Mouse (Mus musculus) adipocyte (in vitro differentiated cells): ENCODE data around the gene Svip.

Experiments
- DNase-seq: peaks from one replicate; pipeline ENCODE4 v3.0.0-alpha.2; 2016; ENCODE audit warnings: low spot score

Svip gene

DNA sequence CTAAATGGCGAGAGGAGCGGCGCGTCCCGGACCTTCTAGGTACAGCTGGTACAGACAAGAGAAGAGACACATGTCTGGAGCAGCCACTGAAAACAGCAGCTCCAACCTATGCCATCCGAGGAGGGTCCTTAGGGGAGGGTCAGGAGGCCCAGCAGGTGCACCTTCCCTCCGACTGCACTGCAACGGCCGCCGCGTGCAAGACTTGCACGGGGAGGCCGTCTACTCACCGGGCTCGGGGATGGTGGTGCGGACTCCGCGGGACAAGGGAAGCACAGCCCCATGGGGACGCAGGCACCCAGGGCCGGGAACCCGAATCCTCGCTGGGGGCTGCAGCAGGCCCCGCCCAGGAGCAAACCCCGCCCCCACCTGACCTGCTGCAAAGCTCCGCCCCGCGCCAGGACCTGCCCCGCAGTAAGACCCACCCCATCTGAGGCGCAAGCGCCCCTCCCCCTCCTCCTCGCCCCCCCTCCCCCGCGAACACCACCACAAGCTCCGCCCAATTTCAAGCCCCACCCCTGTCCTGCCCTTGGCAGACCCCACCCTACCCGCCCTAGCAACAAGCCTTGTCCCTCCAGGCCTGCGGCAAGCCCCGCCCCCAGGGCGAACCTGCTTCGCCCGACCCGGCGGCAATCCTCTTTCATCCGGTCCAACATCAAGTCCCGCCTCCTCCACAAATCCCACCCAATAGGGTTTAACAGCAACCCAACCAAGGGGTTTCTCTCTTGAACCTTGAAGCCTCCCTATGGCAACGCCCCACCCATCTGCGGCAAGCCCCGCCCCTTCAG lies at the start of gene Svip:
Svip (minus strand) TSS at position 508 of the 785 bp plus-strand sequence.
- no peak for DNase-seq

- peak; percentile 61 for DNase-seq
Observed at GRCm38 (mm10) chr7:52037600-52038582, 32.1 kb upstream of the Svip start.

DNA sequence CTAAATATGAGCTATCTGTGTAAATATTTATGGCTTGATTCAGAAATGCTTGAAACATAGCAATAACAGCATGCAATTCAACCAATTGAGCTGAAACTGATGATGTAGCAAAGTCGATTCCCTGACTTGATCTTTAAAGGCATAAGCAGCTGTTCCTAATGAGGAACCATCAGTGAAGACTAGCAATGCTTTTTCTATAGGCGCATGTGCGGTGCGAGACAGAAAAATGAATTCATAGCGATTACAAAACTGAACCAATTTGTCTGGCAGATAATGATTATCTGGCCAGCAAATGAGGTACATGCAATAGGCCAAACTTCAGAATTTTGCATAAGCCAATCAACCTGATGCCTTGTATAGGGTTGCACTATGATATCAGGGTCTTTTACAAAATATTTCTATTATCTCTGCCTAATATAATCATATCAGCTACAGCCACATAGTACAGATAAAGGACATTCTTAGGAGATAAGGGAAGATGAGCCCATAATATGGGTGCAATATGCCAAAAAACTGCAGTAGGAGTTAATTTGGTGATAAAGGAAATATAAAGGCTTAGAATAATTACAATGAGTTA lies 18.3 kb upstream of the Svip start:
- no peak for DNase-seq

GRCm38 (mm10) chr7:52022039-52022438 lies 16.2 kb upstream of the Svip start:
- DNase-seq: no peak

- no peak for DNase-seq
Observed at GRCm38 (mm10) chr7:52015628-52016027, 9.8 kb upstream of the Svip start, which contains the start of gene 1700015G11Rik. Gene 1700015G11Rik (minus strand): TSS chr7:52015728.

DNA sequence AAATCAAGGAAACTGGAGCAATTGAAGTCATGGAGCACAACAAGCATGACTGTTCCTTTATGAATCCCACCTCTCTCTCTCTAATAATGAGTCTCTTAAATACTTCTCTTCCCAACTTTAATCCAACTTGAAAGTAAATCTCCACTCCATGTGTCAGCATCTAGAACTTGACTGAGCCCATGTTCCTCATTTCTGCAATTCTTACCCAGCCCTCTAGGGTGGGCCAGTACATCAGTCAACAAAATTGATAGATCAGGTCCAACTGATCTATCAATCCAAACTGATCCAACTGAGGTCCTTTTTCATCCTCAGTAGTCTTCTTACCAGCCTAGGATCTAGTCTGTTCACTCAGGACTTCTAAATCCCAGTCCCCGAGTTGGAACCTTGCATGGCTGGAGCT lies 9.4 kb upstream of the Svip start:
- no peak for DNase-seq

DNA sequence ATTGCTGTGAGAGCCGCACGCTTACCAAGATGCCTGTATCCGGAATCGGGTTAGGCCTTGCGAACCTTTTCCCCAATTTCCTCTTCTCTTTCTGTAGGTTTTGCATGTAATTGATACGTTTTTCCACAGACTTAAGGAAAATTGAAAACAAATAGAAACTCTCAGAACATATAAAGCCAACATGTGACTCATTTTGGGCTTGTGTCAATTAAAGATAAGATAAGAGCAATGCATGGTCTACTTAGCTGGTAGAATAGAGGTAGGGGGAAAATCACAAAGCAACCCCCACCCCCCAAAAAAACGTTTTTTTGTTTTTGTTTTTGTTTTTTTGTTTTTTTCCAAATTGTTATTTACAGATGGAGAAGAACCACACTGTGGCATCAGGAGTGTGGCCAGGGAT lies 7.6 kb upstream of the Svip start:
- no peak for DNase-seq

- no peak for DNase-seq
Observed at GRCm38 (mm10) chr7:52007138-52007537, 1.3 kb upstream of the Svip start.

DNA sequence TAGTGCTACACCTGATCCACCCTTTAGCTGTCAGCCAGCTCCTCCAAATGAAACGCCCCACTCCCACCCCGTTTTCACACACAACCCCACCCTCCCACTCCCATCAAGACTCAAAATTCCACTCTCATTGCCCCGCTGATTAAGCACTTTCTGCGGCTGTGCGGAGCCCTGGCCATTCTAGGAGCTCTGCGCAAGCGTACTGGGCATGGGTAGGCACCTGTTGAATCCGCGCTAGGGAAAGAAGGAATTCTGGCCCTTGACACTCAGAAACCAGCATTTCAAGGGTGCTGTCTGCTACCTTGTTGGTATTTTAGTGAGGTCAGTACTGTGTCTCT lies 445 bp upstream of the Svip start:
- DNase-seq: no peak

- DNase-seq: no peak
Observed at GRCm38 (mm10) chr7:51991020-51991419, 14.8 kb downstream of the Svip start.

- DNase-seq: no peak
Observed at GRCm38 (mm10) chr7:51986909-51987308, 18.9 kb downstream of the Svip start.

GRCm38 (mm10) chr7:51985763-51986162 lies 20.1 kb downstream of the Svip start:
- no peak for DNase-seq

DNA sequence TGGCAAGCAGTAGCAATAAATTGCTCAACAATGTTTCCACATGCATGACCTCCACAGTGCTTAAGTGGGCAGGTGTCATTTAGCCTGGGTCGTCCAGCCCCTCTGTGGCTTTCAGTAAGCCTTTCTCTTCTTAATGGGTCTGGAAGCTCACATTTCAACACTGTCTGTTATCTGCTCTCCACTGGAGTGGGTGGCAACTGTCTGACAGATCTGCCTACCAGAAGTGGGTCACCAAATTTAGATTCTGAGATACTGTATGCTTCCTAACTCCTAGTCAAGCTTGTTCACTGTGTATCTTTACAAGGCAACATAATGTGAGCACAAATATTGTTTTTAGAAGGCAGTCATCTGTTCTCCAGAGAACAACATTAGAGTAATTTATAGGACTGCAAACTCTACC lies 23.5 kb downstream of the Svip start:
- no peak for DNase-seq

GRCm38 (mm10) chr7:51979271-51979670 lies 26.5 kb downstream of the Svip start:
- peak; percentile 11 for DNase-seq

- DNase-seq: peak; percentile 26
Observed at GRCm38 (mm10) chr7:51975181-51975580, 30.6 kb downstream of the Svip start.

- no peak for DNase-seq
Observed at GRCm38 (mm10) chr7:51973526-51973925, 32.3 kb downstream of the Svip start.

DNA sequence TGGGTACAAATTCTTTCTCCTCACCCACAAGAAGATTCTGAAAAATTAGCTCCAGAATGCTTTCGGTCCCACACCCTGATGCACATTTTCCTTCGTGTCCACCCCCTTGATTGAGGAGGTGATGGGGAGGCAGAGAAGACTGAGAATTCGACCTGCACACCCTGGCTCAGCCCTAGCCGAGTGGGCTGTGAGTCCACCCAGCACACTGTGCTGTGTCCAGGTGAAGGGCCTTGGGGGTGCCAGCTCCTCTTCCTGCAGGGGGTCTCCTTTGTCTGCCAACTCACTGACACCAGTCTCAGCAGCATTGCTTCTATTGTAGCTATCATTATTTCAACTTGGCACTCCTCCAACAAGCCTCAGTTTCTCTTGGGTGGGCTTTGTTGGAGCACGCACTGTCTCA lies 32.7 kb downstream of the Svip start:
- DNase-seq: no peak

DNA sequence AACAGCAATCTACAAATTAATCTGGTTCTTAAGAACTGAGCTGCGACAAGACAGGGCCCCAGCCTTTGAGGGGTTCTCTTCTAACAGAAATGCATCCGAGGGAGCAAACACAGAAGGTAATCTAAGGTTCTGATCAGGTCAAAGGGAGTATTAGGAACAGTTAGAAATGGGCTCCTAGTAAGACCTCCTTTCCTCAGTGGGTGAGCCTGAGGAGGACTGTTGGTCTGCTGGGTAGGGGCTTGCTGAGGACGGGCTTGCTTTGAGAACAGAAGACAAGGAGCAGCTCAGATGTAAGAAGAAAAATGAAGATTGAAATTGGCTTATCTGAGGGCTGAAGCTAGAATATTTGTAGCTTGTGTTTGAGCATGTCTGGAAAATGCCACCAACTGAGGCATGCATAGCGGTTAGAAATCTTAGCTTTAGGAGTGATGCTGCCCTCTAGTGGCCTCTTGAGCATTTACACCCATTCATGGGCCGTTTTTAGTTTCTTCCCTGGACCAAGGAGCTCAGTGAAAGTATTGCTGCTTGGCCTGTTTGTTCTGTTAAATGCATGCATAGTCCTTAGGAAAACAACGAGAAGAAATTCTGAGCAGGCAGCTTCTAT lies 33.5 kb downstream of the Svip start:
- peak; percentile 67 for DNase-seq

- DNase-seq: peak; percentile 13
Observed at GRCm38 (mm10) chr7:51969379-51969778, 36.4 kb downstream of the Svip start.

DNA sequence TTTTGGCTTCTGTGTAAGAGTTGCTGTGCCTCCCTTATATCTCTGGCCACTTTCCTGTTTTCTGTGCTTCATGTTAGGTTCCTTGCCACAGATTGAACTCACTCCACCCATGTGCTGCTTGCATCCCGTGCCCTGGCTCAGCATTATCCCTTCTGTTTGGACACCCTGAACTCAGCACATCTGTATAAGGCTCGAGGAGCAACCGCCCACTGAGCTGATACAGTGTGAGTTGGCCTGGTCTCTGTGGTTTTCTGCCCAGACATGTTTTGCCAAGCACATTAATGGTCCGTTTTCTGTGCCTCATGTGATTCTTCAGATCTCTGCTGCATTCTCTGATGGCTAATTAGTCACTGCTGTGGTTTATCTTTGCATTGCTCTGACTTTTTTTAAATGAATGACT lies 38.2 kb downstream of the Svip start:
- DNase-seq: no peak

GRCm38 (mm10) chr7:51964681-51965080 lies 41.1 kb downstream of the Svip start:
- DNase-seq: no peak
